Mouse (Mus musculus) heart, adult 2 months (tissue): Measurements from ENCODE around the gene Ddx56. TPM values are rescaled to one million over a fixed set of nuclear protein-coding genes. Genes with fewer than 3 reads are reported as not detected.
A peak's percentile ranks its signal among the peaks of the same experiment; 100 is the strongest.

ENCODE experiments used
- DNase-seq, 2 experiments: peaks; one replicate each; pipeline ENCODE4 v3.0.0; 2021
- H3K27ac ChIP-seq: fragments of 200-600 bp; 2 replicates; pipeline ENCODE4 v1.8.1; 2022
- H3K27me3 ChIP-seq: fragments of 200-500 bp; 2 replicates; pipeline ENCODE4 v1.6.1; 2012; ENCODE audit warnings: mild to moderate bottlenecking, low read length, inconsistent platforms, mixed read lengths; ENCODE audit not compliant: control insufficient read depth, insufficient read depth
- H3K36me3 ChIP-seq: fragments of 200-500 bp; 2 replicates; pipeline ENCODE4 v1.6.1; 2012; ENCODE audit warnings: low read length, inconsistent platforms; ENCODE audit not compliant: control insufficient read depth, insufficient read depth
- H3K4me1 ChIP-seq: fragments of 200-500 bp; 2 replicates; pipeline ENCODE4 v1.6.1; 2011; ENCODE audit warnings: low read length; ENCODE audit not compliant: control insufficient read depth, insufficient read depth
- H3K4me3 ChIP-seq: fragments of 200-600 bp; 2 replicates; pipeline ENCODE4 v1.8.1; 2022
- H3K79me2 ChIP-seq: fragments of 200-500 bp; replicated peaks from 2 replicates; pipeline ENCODE4 v1.6.1; 2012; ENCODE audit warnings: mild to moderate bottlenecking, inconsistent platforms, low read length, moderate library complexity, mixed read lengths; ENCODE audit not compliant: control insufficient read depth, insufficient read depth
- H3K9ac ChIP-seq: fragments of 200-500 bp; 2 replicates; pipeline ENCODE4 v1.6.1; 2012; ENCODE audit warnings: low read depth, mild to moderate bottlenecking, control low read depth, inconsistent platforms, low read length, mixed read lengths
- CTCF ChIP-seq: fragments of 200-600 bp; IDR thresholded peaks from 2 replicates; pipeline ENCODE4 v1.8.1; 2022; ENCODE audit warnings: antibody characterized with exemption, mild to moderate bottlenecking, moderate library complexity
- EP300 ChIP-seq: fragments of 200-500 bp; IDR thresholded peaks from 2 replicates; pipeline ENCODE4 v1.6.1; 2011; ENCODE audit warnings: low read depth, low read length, control low read depth; ENCODE audit not compliant: insufficient read depth
- POLR2A ChIP-seq: fragments of 200-500 bp; IDR thresholded peaks from 2 replicates; pipeline ENCODE4 v1.6.1; 2011; ENCODE audit warnings: mild to moderate bottlenecking, low read depth, low read length, control low read depth; ENCODE audit not compliant: insufficient read depth
- WGBS: fragments of 180-500 bp; shearing (Covaris S2); methylation state at CpG from one replicate; pipeline ENCODE4 v1.1.7; 2018; 5-methylcytosine and 5-hydroxymethylcytosine counted together
- intact Hi-C: fragments of 180-260 bp; cut with DNase I; formaldehyde crosslinking; loops from one replicate; pipeline ENCODE4 v1.15.1; 2025
- polyA plus RNA-seq: library from polyadenylated mRNA; depleted of rRNA; stranded (reverse); fragments of >200 nt; gene quantifications from 2 replicates; pipeline ENCODE4 v1.2.3, GENCODE M21; 2012
- total RNA-seq, 2 experiments: library from RNA; stranded (reverse); gene quantifications; 2 replicates each; pipeline ENCODE4 v1.2.3; 2021

The Ddx56 gene
- total and polyA plus RNA-seq, 3 experiments: 19.7 to 22.0 (median 21.1) TPM

DNA sequence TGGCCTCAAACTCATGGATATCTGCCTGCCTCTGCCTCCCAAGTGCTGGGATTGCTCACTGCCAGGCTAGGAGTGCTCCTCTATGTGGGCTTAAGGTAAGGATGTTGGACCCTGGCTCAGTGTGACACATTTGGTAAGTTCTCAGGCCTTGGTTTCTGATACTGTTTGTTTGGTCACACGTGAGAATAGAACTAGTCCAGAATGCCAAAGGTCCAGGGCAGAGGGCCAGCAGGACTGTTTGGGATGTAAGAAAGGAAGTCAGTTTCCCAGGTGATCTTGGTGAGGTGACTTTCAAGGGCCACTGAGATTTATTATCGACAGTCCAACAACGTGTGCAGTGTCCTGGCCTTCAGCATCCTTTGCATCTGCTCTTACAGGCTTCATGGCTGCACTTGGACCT is 8.9 kb upstream of the Ddx56 start:
- Histone ChIP-seq H3K36me3 (no peaks in the 10 kb centered on the region; the same call in 1 of the 2 replicates), H3K9ac (no peak overlapping the region), H3K4me1 (peaks cover 9% of the 10 kb centered on the region), H3K27me3 (no peaks in the 10 kb centered on the region), H3K27ac (no peak overlapping the region), H3K79me2 (no peaks in the 10 kb centered on the region), H3K4me3 (no peak overlapping the region)
- 71% methylated on average over 3 of the region's 3 CpGs for WGBS
- intact Hi-C loops: no loop called here
- no peak for DNase-seq
- TF ChIP-seq EP300 (no peak), CTCF (no peak), POLR2A (no peak)

DNA sequence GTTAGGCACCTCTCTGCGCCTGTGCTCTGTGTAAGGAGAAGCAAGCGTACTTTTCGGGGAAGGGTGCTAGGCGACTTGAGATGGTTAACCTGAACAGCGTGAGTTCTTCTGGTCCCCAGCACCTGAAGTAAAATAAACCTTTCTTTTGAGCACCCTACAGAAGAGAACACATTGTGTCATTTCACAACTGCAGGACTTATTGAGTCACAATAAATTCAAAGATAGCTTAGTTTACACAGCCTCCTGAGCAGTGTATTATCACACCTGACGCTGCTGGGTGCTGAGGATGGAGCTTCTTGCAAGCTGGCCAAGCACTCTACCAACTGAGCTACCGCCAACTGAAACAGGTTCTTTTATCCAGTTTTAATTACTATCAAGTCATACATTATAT is 7.5 kb upstream of the Ddx56 start:
- peak overlapping the region; percentile 58 for H3K9ac ChIP-seq
- H3K79me2 ChIP-seq: no peaks in the 10 kb centered on the region
- H3K4me1 ChIP-seq: peaks cover 9% of the 10 kb centered on the region
- no peak for DNase-seq
- H3K4me3 ChIP-seq: peak overlapping the region; percentile 75
- WGBS: 31% methylated on average over 7 of the region's 7 CpGs
- H3K27me3 ChIP-seq: no peaks in the 10 kb centered on the region
- no peaks in the 10 kb centered on the region; the same call in 1 of the 2 replicates for H3K36me3 ChIP-seq
- intact Hi-C loops: loop anchor here (2.0 kb wide), 1 partner anchor 16 kb away; the partner anchor contains the start of gene Ogdh
- TF ChIP-seq CTCF (no peak), EP300 (no peak), POLR2A (no peak)
- H3K27ac ChIP-seq: peak overlapping the region; percentile 82

DNA sequence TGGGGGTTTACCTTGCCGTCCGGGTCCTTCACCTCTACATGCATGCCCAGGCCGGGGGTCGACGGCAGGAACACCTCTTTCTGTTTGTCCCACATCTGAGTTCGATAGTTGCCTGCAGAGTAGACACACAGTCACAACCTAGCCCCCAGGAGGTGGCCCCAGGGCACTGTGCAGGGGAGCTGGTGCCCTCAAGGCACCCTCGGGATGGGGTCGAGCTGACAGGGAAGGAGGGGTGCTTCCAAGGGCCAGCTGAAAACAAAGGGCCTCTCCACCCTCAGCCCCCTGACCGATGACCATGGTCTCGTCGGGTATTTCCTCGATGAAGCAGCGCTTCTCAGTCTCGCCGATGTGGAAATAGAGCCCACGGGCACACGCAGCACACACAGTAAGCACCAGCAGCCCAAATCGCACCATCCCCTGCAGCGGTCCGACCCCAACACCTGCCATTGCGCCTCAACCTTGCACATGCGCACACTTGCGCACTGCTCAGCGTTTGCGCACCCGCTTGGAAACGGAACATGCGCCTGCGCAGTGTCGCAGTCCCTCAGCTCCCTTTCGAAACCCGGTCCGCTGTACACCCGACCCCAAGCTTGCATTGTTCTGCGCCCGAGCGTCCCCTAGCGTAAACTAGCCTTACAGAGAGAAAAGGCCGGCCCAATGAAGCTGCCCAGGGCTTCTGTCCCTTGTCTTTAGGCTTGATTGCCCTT is 7.0 kb upstream of the Ddx56 start, which contains the start of gene Tmed4:
Tmed4 (minus strand) TSS at position 484 of the 707 bp plus-strand sequence.
- Histone ChIP-seq H3K4me3 (peak within 1 kb of the TSS; percentile 75), H3K36me3 (no peaks in the 10 kb centered on the region; the same call in 1 of the 2 replicates), H3K27me3 (no peaks in the 10 kb centered on the region), H3K4me1 (peaks cover 9% of the 10 kb centered on the region), H3K9ac (peak within 1 kb of the TSS; percentile 74), H3K79me2 (no peaks in the 10 kb centered on the region), H3K27ac (peak within 1 kb of the TSS; percentile 82)
- intact Hi-C loops: loop anchor here (2.0 kb wide), 1 partner anchor 16 kb away; the partner anchor contains the start of gene Ogdh
- WGBS: under 1% methylated on average over 39 of the region's 39 CpGs
- peak; percentile 97 to 99 for DNase-seq
- TF ChIP-seq EP300 (peak; percentile 71; the same call in 1 of the 2 replicates), POLR2A (peak; percentile 99), CTCF (peak; percentile 88)

DNA sequence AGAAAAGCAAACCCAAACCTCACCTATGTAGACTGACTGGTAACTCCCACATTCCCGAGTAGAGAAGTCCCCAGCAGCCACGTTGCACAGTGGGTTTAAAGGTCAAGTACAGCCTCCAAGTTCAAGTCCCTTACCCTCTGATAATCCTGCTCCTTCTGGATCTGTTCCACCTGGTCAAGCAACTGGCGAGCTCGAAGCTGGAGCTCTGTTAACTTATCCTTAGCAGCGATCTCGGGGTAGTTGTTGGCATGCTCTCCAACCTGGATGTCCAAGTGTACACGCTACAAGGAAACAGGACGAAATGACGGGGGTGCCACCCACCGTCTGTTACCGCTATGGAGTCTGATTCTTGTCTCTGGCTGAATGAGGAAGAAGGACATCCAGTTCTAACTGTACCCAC is 6.0 kb upstream of the Ddx56 start:
- peak overlapping the region; percentile 75 for H3K4me3 ChIP-seq
- peak overlapping the region; percentile 74; the same call in 1 of the 2 replicates for H3K9ac ChIP-seq
- DNase-seq: no peak
- peaks cover 9% of the 10 kb centered on the region for H3K4me1 ChIP-seq
- no peak overlapping the region; the same call in 1 of the 2 replicates for H3K27ac ChIP-seq
- H3K36me3 ChIP-seq: no peaks in the 10 kb centered on the region; the same call in 1 of the 2 replicates
- TF ChIP-seq EP300 (no peak), CTCF (no peak)
- WGBS: 26% methylated on average over 11 of the region's 11 CpGs
- no peaks in the 10 kb centered on the region for H3K79me2 ChIP-seq
- H3K27me3 ChIP-seq: no peaks in the 10 kb centered on the region
- intact Hi-C loops: loop anchor here (2.0 kb wide), 1 partner anchor 17 kb away; the partner anchor contains the start of gene Ogdh

DNA sequence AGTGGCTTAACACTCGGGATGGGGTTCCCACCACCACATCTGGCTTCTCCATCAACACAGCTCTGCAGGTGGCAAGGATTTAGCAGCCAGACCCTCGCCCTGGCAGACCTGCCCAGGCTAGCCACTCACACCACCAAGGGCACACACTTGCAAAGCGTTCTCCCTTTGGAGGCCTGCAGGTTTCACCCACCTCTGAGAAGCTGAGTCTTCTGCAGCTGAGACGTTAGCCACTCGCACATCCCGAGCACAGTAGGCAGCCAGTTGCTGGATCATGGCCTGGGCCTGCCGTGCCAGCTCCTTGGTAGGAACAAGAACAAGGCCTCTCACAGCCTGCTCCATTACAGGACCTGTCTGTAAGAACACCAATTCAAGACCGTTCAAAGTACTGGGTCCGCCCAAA is 951 bp downstream of the Ddx56 start:
- H3K27ac ChIP-seq: no peak overlapping the region
- H3K79me2 ChIP-seq: no peaks in the 10 kb centered on the region; the same call in 1 of the 2 replicates
- peak overlapping the region; percentile 91 for H3K4me3 ChIP-seq
- no peaks in the 10 kb centered on the region for H3K27me3 ChIP-seq
- 59% methylated on average over 9 of the region's 9 CpGs for WGBS
- intact Hi-C loops: loop anchor here (10.0 kb wide), 1 partner anchor 562 kb away; no protein-coding TSS in a partner anchor
- no peak for TF ChIP-seq EP300
- no peak for TF ChIP-seq POLR2A
- no peak for TF ChIP-seq CTCF
- H3K36me3 ChIP-seq: no peaks in the 10 kb centered on the region; the same call in 1 of the 2 replicates
- H3K4me1 ChIP-seq: peaks cover 5% of the 10 kb centered on the region
- DNase-seq: peak in 1 of 2 experiments; percentile 17
- peak overlapping the region; percentile 21; the same call in 1 of the 2 replicates for H3K9ac ChIP-seq

DNA sequence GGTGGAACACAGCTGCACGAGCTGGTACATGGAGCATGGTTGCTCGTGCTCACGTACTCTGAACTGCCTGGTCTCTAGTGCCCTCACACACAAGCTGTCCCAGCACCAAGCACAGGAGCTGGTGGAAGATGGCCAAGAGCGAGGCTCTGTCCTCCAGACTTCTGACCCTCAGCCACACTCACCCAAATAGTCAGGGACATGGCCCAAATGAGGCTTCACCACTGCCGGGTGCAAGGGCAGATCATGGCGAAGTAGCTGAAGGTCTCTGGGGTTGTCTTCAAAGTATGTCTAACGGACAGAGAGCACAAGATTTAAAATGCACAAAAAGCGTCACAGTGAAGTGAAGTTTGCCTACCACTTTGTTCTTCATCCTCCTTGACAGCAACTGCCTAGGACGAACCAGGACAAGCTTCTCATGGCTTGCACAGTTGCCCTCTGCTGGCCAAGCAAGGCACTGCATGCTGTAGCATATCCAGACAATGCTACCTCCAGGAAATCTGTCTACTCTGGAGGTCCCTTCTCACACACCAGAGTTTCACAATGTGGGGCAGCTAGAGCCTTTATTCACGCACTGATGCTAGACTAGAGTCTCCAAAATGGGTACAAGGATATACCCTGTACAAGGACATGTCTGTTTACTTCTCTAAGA is 6.0 kb downstream of the Ddx56 start:
- WGBS: 74% methylated on average over 10 of the region's 10 CpGs
- Histone ChIP-seq H3K27ac (no peak overlapping the region), H3K36me3 (no peaks in the 10 kb centered on the region; the same call in 1 of the 2 replicates), H3K79me2 (no peaks in the 10 kb centered on the region), H3K4me1 (peaks cover 2% of the 10 kb centered on the region), H3K9ac (no peak overlapping the region), H3K27me3 (no peaks in the 10 kb centered on the region), H3K4me3 (no peak overlapping the region)
- intact Hi-C loops: loop anchor here (2.0 to 10.0 kb wide), 2 partner anchors 265 to 557 kb away; no protein-coding TSS in a partner anchor
- peak; percentile 63 to 76 for DNase-seq
- TF ChIP-seq POLR2A: no peak
- no peak; the same call in none of the 2 replicates for TF ChIP-seq CTCF
- peak; percentile 23; the same call in 1 of the 2 replicates for TF ChIP-seq EP300
